Mouse (Mus musculus): ENCODE results near the gene Tsc1.

Tsc1 gene

DNA sequence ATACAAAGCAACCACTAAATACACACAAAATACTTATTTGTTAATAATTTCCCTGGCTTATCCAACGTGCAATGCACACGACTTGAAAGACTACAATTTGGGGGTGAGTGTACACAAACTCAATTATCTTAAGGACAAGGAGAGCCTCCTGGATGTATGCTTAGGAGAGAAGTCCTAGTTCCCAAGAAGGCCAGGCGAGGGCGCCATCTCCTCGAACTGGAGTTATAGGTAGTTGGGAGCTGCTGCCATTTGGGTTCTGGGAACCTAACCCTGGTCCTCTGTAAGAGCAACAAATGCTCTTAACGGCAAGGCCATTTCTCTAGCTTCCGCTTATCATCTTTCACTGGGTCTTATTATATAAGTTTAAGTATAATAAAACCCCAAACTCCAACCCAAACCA, 1.2 kb upstream of the Tsc1 start:
- in situ Hi-C loops (cut with MboI; ENCODE audit: unreplicated experiment in 2 of 2) = no loop called here

DNA sequence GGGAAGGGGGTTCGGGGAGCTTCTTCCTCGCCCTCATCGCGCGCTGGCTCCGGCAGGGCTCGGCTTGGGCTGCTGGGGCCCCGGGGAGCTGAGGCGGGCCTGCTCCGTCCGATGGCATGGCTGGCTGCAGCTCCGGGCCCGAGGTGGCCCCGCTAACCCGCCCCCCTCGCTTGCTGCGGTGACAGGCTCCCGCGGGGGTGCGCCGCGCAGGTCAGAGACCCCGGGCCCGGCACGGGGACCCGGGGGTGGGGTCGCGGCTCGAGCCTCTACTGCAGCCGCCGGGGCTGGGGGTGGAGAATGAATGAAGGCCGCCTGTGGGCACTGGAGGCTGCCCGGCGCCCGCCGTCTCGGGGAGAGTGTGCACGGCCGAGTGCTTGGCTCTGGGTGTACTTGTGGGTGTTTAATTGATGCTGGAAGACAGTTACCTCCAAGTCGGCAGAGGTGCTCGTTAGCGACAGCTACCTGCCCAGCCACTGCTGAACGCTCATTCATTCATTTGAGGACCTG, 460 bp downstream of the Tsc1 start:
- in situ Hi-C loops (cut with MboI; ENCODE audit: unreplicated experiment in 2 of 2) = no loop called here

DNA sequence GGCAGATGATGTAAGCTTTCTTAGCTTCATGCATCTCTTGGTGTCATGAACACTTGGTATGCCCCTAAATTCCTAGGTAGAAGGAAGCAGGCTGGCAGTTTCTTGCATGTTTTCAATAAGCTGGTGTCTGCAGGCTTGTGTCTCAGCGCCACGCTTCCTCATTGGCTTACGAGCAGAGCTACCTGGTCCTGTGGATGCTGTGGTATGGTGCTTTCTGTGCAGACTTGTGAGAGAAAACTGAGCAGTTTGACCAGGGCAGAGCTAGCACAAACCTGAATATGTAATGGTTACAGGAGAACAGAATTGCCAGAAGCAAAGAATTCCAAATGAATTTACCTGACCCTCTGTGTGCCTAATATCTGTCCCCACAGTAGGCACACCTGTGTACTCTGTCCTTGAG, 2.1 kb downstream of the Tsc1 start:
- in situ Hi-C loops (cut with MboI; ENCODE audit: unreplicated experiment in 2 of 2) = no loop called here

DNA sequence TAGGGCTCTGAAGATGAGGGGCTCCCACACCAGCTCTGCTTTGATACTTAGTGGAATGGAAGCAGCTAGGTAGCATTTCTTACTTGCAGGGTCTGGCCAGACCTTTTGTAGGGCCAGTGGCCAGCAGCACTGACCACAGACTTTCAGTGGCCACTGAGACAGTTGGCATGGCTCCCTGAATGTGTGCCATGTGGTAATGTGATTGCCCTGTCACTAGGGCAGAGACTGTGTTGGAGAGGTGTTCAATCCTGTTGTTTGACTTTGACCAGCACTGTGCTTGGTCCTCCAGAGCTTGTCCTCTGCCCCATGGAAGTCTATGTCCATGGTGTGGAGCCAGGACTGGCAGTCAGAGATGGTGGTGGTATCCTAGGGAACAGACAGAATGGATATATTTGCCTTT, 9.5 kb downstream of the Tsc1 start:
- in situ Hi-C loops (cut with MboI; ENCODE audit: unreplicated experiment in 2 of 2) = no loop called here

DNA sequence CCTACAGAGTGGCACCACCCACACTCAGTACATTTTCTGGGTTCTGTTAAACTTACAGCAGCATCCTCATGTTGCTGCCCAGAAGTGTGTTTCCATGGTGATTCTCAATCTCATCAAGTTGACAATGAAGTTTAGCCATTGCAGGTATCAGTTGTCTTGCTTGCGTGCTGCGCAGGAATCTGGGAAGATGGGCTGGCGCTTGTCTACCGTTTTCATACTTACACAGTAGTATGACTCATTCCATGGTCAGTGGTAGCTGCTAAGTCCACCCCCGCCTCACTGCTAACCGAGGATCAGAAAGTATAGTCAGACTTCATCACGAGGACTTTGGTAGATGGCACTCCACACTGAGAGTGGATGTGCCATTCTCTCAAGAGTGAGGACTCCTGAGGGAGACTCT, 12.3 kb downstream of the Tsc1 start:
- in situ Hi-C loops (cut with MboI; ENCODE audit: unreplicated experiment in 2 of 2) = no loop called here

DNA sequence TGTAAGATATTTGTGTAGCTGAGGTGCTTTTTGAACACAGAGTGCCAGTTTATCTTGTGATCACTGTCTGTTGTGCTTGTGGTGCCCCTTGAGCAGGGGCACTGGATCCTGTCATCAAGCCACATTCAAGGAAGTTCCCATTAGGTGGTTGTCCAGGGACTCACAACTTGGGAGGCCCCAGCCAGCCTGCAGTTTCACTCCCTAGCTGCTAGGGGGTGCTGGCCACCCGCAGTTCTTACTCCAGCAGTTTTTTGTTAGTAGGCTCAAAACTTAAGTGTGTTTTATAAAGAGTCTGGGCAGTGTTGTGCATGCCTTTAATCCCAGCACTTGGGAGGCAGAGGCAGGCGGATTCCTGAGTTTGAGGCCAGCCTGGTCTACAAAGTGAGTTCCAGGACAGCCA, 13.3 kb downstream of the Tsc1 start:
- in situ Hi-C loops (cut with MboI; ENCODE audit: unreplicated experiment in 2 of 2) = no loop called here

DNA sequence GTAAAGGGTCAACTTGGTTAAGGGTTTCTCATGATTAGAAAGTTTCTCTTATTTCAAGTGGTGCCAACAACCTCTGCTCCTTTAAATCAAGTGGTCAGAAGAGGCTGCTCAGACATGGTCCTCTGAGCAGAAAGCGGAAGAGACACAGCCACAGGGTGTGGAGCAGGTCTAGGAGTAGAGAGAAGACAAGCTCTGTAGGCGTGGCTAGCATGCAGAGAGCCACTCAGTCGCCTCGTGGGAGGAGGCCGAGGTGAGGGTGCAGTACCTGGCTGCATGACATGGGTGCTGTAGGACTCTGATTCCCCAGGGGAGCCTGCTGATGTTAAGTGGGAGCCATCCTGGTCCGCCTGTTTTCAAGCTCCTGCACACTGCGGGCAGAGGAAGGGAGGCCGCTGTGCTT, 15.2 kb downstream of the Tsc1 start:
- in situ Hi-C loops (cut with MboI; ENCODE audit: unreplicated experiment in 2 of 2) = no loop called here

DNA sequence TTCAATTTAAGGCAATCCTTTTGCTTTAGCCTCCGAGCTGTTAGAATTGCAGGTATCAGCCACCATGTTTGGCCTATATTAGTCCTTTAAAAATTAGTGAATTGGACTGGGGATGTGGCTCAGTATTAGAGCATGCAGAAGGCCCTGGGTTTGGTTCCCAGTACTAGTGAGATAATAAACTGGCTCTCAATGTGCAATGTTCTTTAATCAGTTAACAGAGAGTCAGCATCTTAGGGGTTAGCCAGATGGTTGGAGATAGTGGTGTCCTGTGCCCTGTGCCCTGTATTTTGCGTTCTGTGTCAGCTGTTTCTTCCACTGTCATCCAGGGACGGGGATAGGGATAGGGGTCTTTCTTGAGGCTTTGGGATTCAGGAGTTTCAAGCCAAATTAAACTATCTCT, 21.9 kb downstream of the Tsc1 start:
- in situ Hi-C loops (cut with MboI; ENCODE audit: unreplicated experiment in 2 of 2) = no loop called here

DNA sequence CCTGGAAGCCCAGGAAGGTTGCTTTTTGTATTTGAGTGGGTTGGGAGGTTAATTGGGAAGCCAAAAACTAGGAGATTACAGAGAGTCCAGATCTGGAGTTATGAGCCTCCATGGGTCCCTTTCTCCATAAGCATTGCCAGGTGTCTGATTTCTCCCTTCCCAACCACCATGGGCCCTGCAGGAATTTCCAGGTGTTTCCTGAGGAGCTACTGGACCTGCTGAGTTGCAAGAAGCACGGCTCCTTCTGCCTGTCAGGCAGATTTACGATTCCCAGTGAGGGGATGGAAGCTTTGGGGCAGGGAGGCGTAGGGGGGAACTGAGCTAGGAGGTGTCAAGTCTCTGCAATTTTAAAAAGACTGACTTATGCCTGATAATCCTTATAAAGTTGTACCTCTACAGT, 24.8 kb downstream of the Tsc1 start:
- in situ Hi-C loops (cut with MboI; ENCODE audit: unreplicated experiment in 2 of 2) = no loop called here

DNA sequence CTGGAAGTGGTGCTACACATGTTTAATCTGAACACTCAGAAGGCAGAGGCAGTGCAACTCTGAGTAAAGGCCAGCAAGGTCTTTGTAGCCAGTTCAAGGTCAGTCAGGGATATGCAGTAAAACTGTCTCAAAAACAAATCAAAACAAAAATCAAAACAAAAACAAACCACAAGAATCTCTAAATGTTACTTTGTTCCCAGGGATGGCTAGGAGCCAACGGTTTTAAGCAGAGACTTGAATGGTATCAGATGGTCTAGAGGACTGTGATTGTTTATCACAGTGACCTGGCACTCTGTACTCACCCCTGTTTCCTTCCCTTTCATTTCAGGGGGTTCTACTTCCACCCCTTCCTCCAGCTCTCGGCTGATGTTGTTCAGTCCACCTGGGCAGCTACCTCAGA, 30.4 kb downstream of the Tsc1 start:
- in situ Hi-C loops (cut with MboI; ENCODE audit: unreplicated experiment in 2 of 2) = loop anchor here in 1 of 2 experiments (10.0 kb wide), 1 partner anchor 503 kb away; no protein-coding TSS in a partner anchor

DNA sequence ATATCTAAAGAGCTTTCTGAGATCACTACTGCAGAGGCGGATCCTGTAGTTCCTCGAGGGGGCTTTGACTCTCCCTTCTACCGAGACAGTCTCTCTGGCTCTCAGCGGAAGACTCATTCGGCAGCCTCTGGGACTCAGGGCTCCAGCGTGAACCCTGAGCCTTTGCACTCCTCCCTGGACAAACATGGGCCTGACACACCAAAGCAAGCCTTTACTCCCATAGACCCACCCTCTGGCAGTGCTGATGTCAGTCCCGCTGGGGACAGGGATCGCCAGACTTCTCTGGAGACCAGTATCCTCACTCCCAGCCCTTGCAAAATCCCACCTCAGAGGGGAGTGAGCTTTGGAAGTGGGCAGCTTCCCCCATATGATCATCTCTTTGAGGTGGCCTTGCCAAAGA, 35.0 kb downstream of the Tsc1 start:
- in situ Hi-C loops (cut with MboI; ENCODE audit: unreplicated experiment in 2 of 2) = loop anchor here in 1 of 2 experiments (5.0 to 10.0 kb wide), 3 partner anchors 376 to 926 kb away; no protein-coding TSS in a partner anchor

DNA sequence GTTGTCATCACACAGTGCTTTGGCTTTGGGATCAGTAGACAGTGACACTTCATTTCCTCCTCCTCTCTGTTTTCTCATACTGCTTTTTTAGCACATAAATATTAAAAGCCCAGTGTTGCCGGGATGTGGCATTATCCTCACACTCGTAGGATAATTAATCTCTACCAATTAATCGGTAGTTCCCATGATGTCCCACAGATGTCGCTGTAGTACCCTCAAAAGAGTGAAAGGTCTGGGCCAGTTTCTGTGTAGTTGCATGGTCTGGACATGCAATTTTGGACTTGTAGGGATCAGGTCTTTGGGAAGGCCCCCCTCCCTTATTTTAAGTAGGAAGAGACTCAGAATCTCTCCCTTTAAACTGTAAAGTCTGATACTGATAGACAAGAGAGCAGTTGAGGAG, 39.7 kb downstream of the Tsc1 start:
- in situ Hi-C loops (cut with MboI; ENCODE audit: unreplicated experiment in 2 of 2) = loop anchor here (5.0 to 10.0 kb wide), 3 partner anchors 72 to 297 kb away; no protein-coding TSS in a partner anchor

DNA sequence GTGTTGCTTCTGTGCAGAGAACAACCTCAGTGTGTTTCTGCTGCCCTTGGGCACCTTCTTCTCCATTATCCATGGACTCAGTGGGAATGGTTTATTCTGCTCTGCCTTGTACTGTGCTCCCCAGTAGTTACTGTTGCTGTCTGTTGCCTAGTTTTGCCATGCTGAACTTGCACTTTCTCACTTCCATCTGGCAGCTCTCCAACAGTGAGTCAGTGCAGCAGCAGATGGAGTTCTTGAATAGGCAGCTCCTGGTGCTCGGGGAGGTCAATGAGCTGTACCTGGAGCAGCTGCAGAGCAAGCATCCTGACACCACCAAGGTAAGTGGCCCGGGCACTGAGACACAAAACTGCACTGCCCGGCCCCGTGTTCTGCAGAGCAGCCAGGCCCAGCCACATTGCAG, 40.7 kb downstream of the Tsc1 start:
- in situ Hi-C loops (cut with MboI; ENCODE audit: unreplicated experiment in 2 of 2) = loop anchor here (5.0 to 10.0 kb wide), 3 partner anchors 71 to 296 kb away; no protein-coding TSS in a partner anchor

DNA sequence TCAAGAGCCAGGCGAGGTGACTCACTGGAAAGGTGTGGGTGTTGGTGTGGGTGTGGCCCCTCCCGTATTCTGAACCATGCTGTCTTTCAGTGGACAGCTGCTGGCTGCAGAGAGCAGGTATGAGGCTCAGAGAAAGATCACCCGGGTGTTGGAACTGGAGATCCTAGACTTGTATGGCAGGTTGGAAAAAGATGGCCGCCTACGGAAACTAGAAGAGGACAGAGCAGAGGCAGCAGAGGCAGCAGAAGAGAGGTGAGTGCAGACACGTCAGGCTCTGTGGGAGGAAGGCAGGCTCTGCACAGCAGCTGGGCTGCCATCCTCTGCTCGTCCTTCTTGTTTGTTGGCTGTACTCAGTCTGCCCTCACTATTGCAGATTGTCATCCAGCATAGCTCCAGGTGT, 44.9 kb downstream of the Tsc1 start:
- in situ Hi-C loops (cut with MboI; ENCODE audit: unreplicated experiment in 2 of 2) = loop anchor here in 1 of 2 experiments (10.0 kb wide), 1 partner anchor 289 kb away; no protein-coding TSS in a partner anchor

DNA sequence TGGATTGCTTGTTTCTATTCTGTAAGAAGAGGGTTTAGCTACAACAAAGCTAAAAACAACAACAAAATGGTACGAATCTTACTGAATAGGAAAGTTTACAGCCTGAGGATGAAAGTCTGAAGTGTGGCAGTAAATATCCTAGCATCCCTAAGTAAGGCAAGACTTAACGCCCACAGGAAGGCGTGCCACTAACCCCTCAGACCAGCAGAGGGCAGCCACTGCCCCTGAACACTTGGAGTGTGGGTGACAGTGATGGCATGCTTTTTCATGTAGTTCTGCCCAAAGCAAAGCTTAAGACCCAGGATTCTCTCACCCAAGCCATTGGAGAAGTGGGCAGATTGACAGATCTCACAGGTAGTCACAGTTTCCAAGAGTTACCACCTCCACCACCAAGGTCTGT, 47.4 kb downstream of the Tsc1 start:
- in situ Hi-C loops (cut with MboI; ENCODE audit: unreplicated experiment in 2 of 2) = loop anchor here in 1 of 2 experiments (10.0 kb wide), 1 partner anchor 286 kb away; no protein-coding TSS in a partner anchor

DNA sequence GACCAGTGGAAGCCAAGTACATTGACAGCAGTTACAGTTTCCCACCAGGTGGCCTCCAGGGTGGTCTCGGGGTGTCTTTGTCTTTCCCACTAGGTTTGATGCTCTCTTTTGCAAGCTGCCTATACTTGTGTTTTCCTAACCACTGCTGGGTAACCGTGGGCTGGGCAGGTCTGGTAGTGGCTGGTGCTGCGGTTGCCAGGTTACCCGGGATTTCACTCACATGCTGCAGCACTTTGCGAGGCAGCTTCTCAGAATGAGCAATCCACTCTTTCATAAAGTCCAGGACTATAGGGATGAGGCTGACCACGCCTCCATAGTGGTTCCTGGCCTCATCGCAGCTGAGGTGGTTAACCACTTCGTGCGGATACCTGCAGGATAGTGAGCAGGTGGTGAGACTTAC, 51.7 kb downstream of the Tsc1 start:
- in situ Hi-C loops (cut with MboI; ENCODE audit: unreplicated experiment in 2 of 2) = no loop called here

DNA sequence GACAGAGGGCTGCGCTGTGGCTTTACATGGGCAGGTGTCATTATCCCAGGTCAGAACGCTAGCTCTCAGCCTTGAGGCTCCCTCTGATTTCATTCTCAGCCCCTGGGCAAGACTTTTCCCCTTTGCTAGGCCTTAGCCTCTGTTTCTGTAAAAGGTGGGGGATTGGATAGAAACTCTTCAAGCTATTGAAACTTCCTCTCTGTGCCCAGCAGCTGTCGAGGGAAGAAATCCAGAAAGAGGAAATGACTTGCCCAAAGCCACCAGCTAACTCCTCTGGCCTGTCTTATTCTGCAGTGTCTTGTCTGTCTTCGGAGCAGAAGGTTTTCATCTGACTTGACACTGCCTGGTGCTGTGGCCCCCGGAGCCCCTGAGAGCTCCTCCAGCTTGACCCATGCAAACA, 57.5 kb downstream of the Tsc1 start:
- in situ Hi-C loops (cut with MboI; ENCODE audit: unreplicated experiment in 2 of 2) = no loop called here

DNA sequence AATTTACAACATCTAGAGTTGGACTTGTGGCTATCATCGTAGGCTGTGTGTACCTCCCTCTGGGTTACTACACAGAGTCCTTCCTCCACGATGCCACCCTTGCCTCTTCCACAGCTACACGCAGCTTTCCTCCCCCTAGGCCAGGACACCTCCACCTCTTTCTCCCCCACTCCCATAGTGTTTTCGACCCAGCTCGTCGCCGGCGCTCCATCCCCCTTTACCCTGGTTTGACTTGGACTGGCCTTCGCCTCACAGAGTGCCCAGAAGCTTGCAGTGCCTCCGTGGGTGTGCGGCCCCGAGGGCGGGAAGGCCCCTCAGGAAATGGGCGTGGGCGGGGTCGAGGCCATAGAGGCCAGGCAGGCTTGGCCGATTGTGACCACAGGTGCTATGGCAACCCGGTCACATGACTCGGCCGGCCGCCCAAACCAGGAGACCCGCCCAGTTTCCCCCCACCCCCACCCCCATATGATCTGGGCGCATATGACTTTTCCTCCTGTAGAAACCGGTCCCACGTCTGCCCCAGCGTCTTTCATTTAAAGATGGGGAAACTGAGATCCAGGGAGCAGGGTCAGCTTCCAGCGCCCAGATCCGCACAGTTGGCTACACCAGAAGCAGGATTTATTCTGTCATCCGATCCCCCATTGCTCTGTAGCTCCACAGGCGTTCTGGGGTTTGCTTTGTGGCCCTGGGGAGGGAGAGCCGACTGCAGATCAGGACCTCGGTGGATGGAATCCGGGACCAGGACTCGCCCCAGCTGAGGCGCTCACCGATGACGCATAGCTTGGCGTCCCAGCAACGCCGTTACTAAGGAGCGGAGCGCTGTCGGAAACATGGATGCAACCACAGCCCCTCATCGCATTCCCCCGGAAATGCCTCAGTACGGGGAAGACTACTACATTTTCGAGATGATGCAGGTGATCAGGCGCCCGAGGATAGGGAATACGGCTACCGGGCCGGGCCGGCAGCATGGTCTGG, 58.6 kb downstream of the Tsc1 start, which contains the start of the genes Spaca9 and Ak8:
Gene Spaca9 (minus strand): TSS at position 367 of the 975 bp plus-strand sequence.
Gene Ak8 (plus strand): TSS at position 804 of the 975 bp plus-strand sequence.
- in situ Hi-C loops (cut with MboI; ENCODE audit: unreplicated experiment in 2 of 2) = no loop called here

DNA sequence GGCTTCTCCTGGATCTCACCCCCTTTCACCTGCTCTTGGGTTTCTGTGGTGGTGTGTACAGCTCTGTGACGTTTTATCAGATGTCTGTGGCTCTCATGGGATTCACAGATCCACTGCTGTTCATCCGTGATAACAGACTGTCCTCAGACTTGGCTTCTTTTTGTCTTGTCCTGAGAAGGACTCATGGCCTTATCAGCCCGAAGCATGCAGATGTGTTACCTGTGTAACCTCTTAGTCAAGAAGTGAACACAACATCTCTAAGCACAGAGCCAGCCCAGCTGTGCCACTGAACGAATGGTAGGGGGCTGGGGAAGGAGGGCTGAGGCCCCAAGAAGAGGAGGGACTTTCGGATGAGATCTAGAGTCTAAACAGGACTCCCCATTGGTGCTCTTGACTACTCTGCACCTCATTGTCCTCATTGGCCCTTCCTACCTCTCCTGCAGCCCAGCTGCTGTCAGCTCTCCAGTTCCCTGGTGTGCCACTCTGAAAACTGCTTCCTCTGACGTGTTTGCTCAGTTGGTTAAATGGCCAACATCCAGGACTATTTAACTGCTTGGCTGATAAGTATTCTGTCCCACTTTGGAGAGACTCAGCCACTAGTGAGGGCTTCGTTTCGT, 60.7 kb downstream of the Tsc1 start:
- in situ Hi-C loops (cut with MboI; ENCODE audit: unreplicated experiment in 2 of 2) = no loop called here

DNA sequence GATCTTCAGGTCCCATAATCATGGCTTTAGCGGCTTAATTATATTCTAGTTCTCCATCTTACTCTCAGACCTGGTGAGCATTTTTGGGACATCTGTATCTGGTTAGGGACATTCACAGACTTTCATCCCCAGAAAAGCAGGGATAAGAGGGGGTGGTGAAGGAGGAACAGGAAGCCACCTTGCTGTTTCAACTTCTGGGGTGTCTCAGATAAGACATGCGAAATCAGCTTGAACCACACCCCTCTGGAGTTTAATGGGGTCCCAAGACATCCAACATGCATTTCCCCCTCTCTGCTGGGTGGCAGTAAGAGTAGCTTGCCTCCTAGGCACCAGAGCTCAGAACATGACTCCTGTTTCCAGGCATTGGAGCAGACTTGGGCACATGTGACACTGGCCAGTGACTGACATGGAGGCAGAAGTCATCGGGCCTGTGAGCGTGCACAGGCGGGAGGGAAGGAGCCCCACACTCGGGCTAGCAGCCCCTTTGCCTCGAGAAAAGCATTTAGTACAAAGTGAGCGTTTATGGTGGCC, 65.1 kb downstream of the Tsc1 start:
- in situ Hi-C loops (cut with MboI; ENCODE audit: unreplicated experiment in 2 of 2) = no loop called here

DNA sequence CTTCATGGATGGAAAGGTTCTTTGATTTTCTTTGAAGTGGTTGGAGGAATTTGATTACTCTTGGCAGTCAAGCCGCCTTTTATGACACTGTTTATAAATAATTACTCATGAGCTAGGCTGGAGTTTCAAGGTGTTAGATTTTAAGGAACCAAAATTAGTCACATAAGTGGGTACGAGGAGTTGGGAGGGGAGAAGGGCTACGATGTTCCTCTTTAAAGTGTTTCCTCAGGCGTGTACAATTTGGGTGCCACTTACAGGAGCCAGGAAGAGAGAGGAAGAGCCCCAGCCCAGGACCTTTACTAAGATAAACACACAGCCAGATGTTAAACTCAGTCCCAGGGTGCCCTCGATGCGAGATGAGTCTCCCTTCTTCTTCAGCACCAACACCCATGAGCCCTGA, 65.8 kb downstream of the Tsc1 start:
- in situ Hi-C loops (cut with MboI; ENCODE audit: unreplicated experiment in 2 of 2) = no loop called here
